Mouse (Mus musculus) lung, postnatal 0 days (tissue): ENCODE measurements at regions not wholly inside any gene's neighbourhood (a gene's known extent, or its start where the extent isn't known, plus 50 kb on each side); places are given as distances from the start of the nearest gene placed in this dataset.

ENCODE experiments used
- CTCF ChIP-seq: IDR thresholded peaks from 2 replicates; pipeline ENCODE4 v1.5.1; 2016; ENCODE audit warnings: antibody characterized with exemption, mild to moderate bottlenecking
- EP300 ChIP-seq: IDR thresholded peaks from 2 replicates; pipeline ENCODE4 v1.6.1; 2016; ENCODE audit warnings: antibody characterized with exemption, mild to moderate bottlenecking, control low read depth

GRCm38 (mm10) chr2:117486447-117486846 is 143.6 kb upstream of the Rasgrp1 start:
- TF ChIP-seq CTCF (no peak), EP300 (no peak)
